Mouse (Mus musculus) embryonic fibroblast, embryonic 13.5 days (primary cell): ENCODE measurements at regions not wholly inside any gene's neighbourhood (a gene's known extent, or its start where the extent isn't known, plus 50 kb on each side); places are given as distances from the start of the nearest gene placed in this dataset.
A peak's percentile ranks its signal among the peaks of the same experiment; 100 is the strongest.

Experiments used
- H3K27ac ChIP-seq: 2 replicates; pipeline ENCODE4 v1.5.1; 2012; ENCODE audit warnings: low read length, control low read depth, inconsistent platforms; ENCODE audit not compliant: insufficient read depth
- H3K4me1 ChIP-seq: 2 replicates; pipeline ENCODE4 v1.6.1; 2011; ENCODE audit warnings: low read length; ENCODE audit not compliant: control insufficient read depth, insufficient read depth
- H3K4me3 ChIP-seq: 2 replicates; pipeline ENCODE4 v1.5.1; 2011; ENCODE audit warnings: mild to moderate bottlenecking, control low read depth, low read length; ENCODE audit not compliant: insufficient read depth
- CTCF ChIP-seq: IDR thresholded peaks from 2 replicates; pipeline ENCODE4 v1.5.1; 2011; ENCODE audit warnings: mild to moderate bottlenecking, control low read depth, low read length, moderate library complexity, borderline replicate concordance; ENCODE audit not compliant: insufficient read depth
- POLR2A ChIP-seq: IDR thresholded peaks from 2 replicates; pipeline ENCODE4 v1.6.1; 2011; ENCODE audit warnings: low read depth, mild to moderate bottlenecking, control low read depth, low read length, moderate library complexity

GRCm38 (mm10) chr15:6191845-6192244 is 107.7 kb upstream of the Dab2 start:
- no peak for TF ChIP-seq POLR2A
- no peak for TF ChIP-seq CTCF

GRCm38 (mm10) chr15:6207239-6207638 is 92.3 kb upstream of the Dab2 start:
- Histone ChIP-seq H3K4me1 (no peaks in the 10 kb centered on the region), H3K4me3 (no peak overlapping the region), H3K27ac (no peak overlapping the region)
- TF ChIP-seq POLR2A (no peak), CTCF (no peak)

More at GRCm38 (mm10) chr15:6191845-6192244, 107.7 kb upstream of the Dab2 start:
- Histone ChIP-seq H3K27ac (no peak overlapping the region), H3K4me1 (peaks cover 6% of the 10 kb centered on the region), H3K4me3 (no peak overlapping the region)

- Histone ChIP-seq H3K27ac (no peak overlapping the region), H3K4me3 (no peak overlapping the region), H3K4me1 (no peaks in the 10 kb centered on the region)
- no peak for TF ChIP-seq CTCF
- no peak for TF ChIP-seq POLR2A
Observed at GRCm38 (mm10) chr15:6209301-6209700, 90.3 kb upstream of the Dab2 start.

GRCm38 (mm10) chr15:6218087-6218486 is 81.5 kb upstream of the Dab2 start:
- H3K4me1 ChIP-seq = no peaks in the 10 kb centered on the region
- TF ChIP-seq POLR2A (no peak), CTCF (no peak)
- no peak overlapping the region for H3K4me3 ChIP-seq
- no peak overlapping the region for H3K27ac ChIP-seq

GRCm38 (mm10) chr15:6225227-6225626 is 74.4 kb upstream of the Dab2 start:
- no peak for TF ChIP-seq CTCF
- no peak for TF ChIP-seq POLR2A

GRCm38 (mm10) chr15:6230618-6231017 is 69.0 kb upstream of the Dab2 start:
- TF ChIP-seq CTCF = no peak
- TF ChIP-seq POLR2A = no peak
- Histone ChIP-seq H3K4me1 (no peaks in the 10 kb centered on the region), H3K27ac (no peak overlapping the region), H3K4me3 (no peak overlapping the region)

More at GRCm38 (mm10) chr15:6225227-6225626, 74.4 kb upstream of the Dab2 start:
- Histone ChIP-seq H3K4me3 (no peak overlapping the region), H3K27ac (no peak overlapping the region), H3K4me1 (no peaks in the 10 kb centered on the region)

- Histone ChIP-seq H3K4me1 (no peaks in the 10 kb centered on the region), H3K27ac (no peak overlapping the region), H3K4me3 (no peak overlapping the region)
- TF ChIP-seq POLR2A = no peak
- no peak for TF ChIP-seq CTCF
Observed at GRCm38 (mm10) chr15:6231308-6232103, 68.1 kb upstream of the Dab2 start.

- Histone ChIP-seq H3K27ac (no peak overlapping the region), H3K4me3 (no peak overlapping the region), H3K4me1 (no peaks in the 10 kb centered on the region)
- no peak for TF ChIP-seq CTCF
- no peak for TF ChIP-seq POLR2A
Observed at GRCm38 (mm10) chr15:6233621-6234020, 66.0 kb upstream of the Dab2 start.

GRCm38 (mm10) chr15:6236583-6236982 is 63.0 kb upstream of the Dab2 start:
- Histone ChIP-seq H3K27ac (no peak overlapping the region), H3K4me3 (no peak overlapping the region), H3K4me1 (no peaks in the 10 kb centered on the region)
- TF ChIP-seq CTCF (no peak), POLR2A (no peak)

GRCm38 (mm10) chr15:6237726-6238125 is 61.9 kb upstream of the Dab2 start:
- no peak for TF ChIP-seq POLR2A
- no peak for TF ChIP-seq CTCF
- H3K4me3 ChIP-seq = no peak overlapping the region
- no peaks in the 10 kb centered on the region for H3K4me1 ChIP-seq
- H3K27ac ChIP-seq = peak overlapping the region; percentile 35
